Mouse (Mus musculus): ENCODE measurements around the gene Tuba3a. TPM values are rescaled to one million over a fixed set of nuclear protein-coding genes. Genes with fewer than 3 reads are reported as not detected.
"Not testable (repeated sequence)": the region's sequence is repeated elsewhere in the genome, so short reads cannot be mapped to it uniquely, and the experiment has no call there.

Gene Tuba3a
- polyA plus RNA-seq, 1 experiment from 2014 or later, result 0.12 TPM

GRCm38 (mm10) chr6:125317077-125317476, 31.2 kb upstream of the Tuba3a start:
- 0 out of 2 replicates have a peak, but pooled peaks cover under 1% of the 10 kb centered on the region for H3K36me3 ChIP-seq (replicated peaks)
- no peak overlapping the region for H3K4me3 ChIP-seq
- DNase-seq (ENCODE audit: extremely low spot score, low spot score), result no peak
- peaks cover 79% of the 10 kb centered on the region for H3K27me3 ChIP-seq (ENCODE audit: poor library complexity, severe bottlenecking)
- no peaks in the 10 kb centered on the region for H3K9me3 ChIP-seq
- peaks cover 37% of the 10 kb centered on the region for H3K4me1 ChIP-seq
- no peak overlapping the region for H3K27ac ChIP-seq
- WGBS, result 84% methylated on average over 7 of the region's 7 CpGs

DNA sequence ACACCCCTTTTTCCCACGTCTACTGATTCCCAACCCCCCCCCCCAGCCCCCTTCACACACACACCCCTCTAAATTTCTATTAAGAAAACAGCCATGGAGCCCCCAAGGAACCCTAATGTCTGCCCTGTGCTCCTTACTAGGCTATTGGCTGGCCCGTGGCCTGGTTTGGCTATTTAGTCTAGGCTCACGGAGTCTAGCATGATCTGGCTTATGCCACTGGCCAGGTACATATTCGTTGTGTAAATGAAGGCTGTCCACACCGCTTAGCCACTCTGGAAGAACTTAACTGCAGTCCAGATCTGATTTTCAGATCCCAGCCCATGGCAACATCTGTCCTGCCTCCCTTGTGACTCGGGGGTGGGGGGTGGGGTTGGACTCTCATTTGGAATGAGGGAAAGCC, 28.9 kb upstream of the Tuba3a start:
- Histone ChIP-seq H3K4me1 (peaks cover 26% of the 10 kb centered on the region), H3K27me3 (ENCODE audit: poor library complexity, severe bottlenecking) (peaks cover 59% of the 10 kb centered on the region), H3K36me3 (replicated peaks) (0 out of 2 replicates have a peak, but pooled peaks cover 4% of the 10 kb centered on the region), H3K27ac (no peak overlapping the region), H3K4me3 (no peak overlapping the region), H3K9me3 (no peaks in the 10 kb centered on the region)
- WGBS, result 74% methylated on average over 6 of the region's 6 CpGs
- DNase-seq (ENCODE audit: extremely low spot score, low spot score), result no peak

- no peaks in the 10 kb centered on the region for H3K9me3 ChIP-seq
- H3K27ac ChIP-seq, result peak overlapping the region; percentile 91
- H3K4me3 ChIP-seq, result peak overlapping the region; percentile 54
- 55% methylated on average over 7 of the region's 7 CpGs for WGBS
- DNase-seq (ENCODE audit: extremely low spot score, low spot score), result no peak
- peaks cover 53% of the 10 kb centered on the region for H3K27me3 ChIP-seq (ENCODE audit: poor library complexity, severe bottlenecking)
- H3K36me3 ChIP-seq (replicated peaks), result 0 out of 2 replicates have a peak, but pooled peaks cover 4% of the 10 kb centered on the region
- peaks cover 32% of the 10 kb centered on the region for H3K4me1 ChIP-seq
Observed at GRCm38 (mm10) chr6:125314231-125314563, 28.4 kb upstream of the Tuba3a start.

GRCm38 (mm10) chr6:125313546-125314230, 27.8 kb upstream of the Tuba3a start, which contains the start of gene Ltbr:
Gene Ltbr, minus strand, starts transcription at chr6:125313885.
- no peaks in the 10 kb centered on the region for H3K9me3 ChIP-seq
- peak; percentile 63 for DNase-seq (ENCODE audit: extremely low spot score, low spot score)
- WGBS, result 2% methylated on average over 42 of the region's 46 CpGs
- H3K4me3 ChIP-seq, result peak within 1 kb of the TSS; percentile 54
- H3K27ac ChIP-seq, result peak within 1 kb of the TSS; percentile 91
- H3K27me3 ChIP-seq (ENCODE audit: poor library complexity, severe bottlenecking), result peaks cover 48% of the 10 kb centered on the region
- 0 out of 2 replicates have a peak, but pooled peaks cover 4% of the 10 kb centered on the region for H3K36me3 ChIP-seq (replicated peaks)
- peaks cover 37% of the 10 kb centered on the region for H3K4me1 ChIP-seq

DNA sequence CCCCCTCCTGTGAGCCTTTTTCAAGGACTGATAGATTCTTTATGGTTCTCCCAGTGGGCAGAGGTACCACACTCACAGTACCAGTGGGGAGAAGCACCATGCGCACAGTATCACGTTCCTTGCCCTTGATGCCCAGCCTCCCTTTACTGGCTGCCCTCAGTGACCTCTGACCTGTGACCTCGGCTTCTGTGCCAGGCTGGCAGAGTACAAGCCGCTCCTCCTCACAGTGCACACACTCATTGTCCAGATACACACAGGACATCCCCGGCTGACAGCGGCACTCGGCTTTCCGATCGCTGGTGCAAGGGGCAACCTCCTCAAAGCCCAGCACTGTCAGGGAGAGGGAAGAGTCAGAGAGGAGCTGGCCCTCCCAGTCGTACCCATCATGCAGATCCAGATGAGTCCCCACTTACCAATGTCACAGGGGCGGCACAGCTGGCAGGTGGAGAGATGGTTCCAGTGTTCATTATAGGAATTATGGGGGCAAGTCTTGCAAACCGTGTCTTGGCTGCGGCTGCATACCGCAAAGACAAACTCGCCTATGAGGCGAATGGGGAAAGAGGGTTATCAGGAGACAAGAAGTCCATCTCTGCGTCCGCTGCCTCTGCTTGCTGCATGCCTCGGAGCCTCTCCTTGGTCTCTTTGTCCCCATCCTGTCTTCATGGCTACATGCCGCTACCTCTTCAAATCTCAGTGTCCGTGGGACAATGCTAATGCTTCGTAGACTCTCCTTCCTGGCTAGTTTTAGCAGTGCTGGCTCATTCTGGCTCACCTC, 26.9 kb upstream of the Tuba3a start:
- peak overlapping the region; percentile 91 for H3K27ac ChIP-seq
- WGBS, result 74% methylated on average over 22 of the region's 22 CpGs
- DNase-seq (ENCODE audit: extremely low spot score, low spot score), result no peak
- no peaks in the 10 kb centered on the region for H3K9me3 ChIP-seq
- peaks cover 44% of the 10 kb centered on the region for H3K27me3 ChIP-seq (ENCODE audit: poor library complexity, severe bottlenecking)
- H3K4me3 ChIP-seq, result peak overlapping the region; percentile 54
- peaks cover 38% of the 10 kb centered on the region for H3K4me1 ChIP-seq
- 0 out of 2 replicates have a peak, but pooled peaks cover 4% of the 10 kb centered on the region for H3K36me3 ChIP-seq (replicated peaks)

- no peak for DNase-seq (ENCODE audit: extremely low spot score, low spot score)
- peaks cover 44% of the 10 kb centered on the region for H3K27me3 ChIP-seq (ENCODE audit: poor library complexity, severe bottlenecking)
- H3K36me3 ChIP-seq (replicated peaks), result 0 out of 2 replicates have a peak, but pooled peaks cover 4% of the 10 kb centered on the region
- H3K4me1 ChIP-seq, result peaks cover 38% of the 10 kb centered on the region
- WGBS, result 85% methylated on average over 9 of the region's 9 CpGs
- H3K4me3 ChIP-seq, result no peak overlapping the region; the same call in 1 of the 2 replicates
- H3K27ac ChIP-seq, result no peak overlapping the region
- no peaks in the 10 kb centered on the region for H3K9me3 ChIP-seq
Observed at GRCm38 (mm10) chr6:125312171-125312570, 26.3 kb upstream of the Tuba3a start.

- Histone ChIP-seq H3K36me3 (replicated peaks) (peaks cover 12% of the 10 kb centered on the region; the same call in 1 of the 2 replicates), H3K9me3 (no peaks in the 10 kb centered on the region), H3K27ac (0 out of 2 replicates have a peak overlapping the region, but pooled peaks have one; percentile 35), H3K4me1 (peaks cover 35% of the 10 kb centered on the region), H3K27me3 (ENCODE audit: poor library complexity, severe bottlenecking) (peaks cover 27% of the 10 kb centered on the region), H3K4me3 (0 out of 2 replicates have a peak overlapping the region, but pooled peaks have one; percentile 15)
- WGBS, result 24% methylated on average over 5 of the region's 5 CpGs
- no peak for DNase-seq (ENCODE audit: extremely low spot score, low spot score)
Observed at GRCm38 (mm10) chr6:125309406-125309805, 23.6 kb upstream of the Tuba3a start.

GRCm38 (mm10) chr6:125308921-125309320, 23.1 kb upstream of the Tuba3a start:
- Histone ChIP-seq H3K4me1 (peaks cover 30% of the 10 kb centered on the region), H3K27ac (peak overlapping the region; percentile 35; the same call in 1 of the 2 replicates), H3K36me3 (replicated peaks) (peaks cover 12% of the 10 kb centered on the region; the same call in 1 of the 2 replicates), H3K27me3 (ENCODE audit: poor library complexity, severe bottlenecking) (peaks cover 22% of the 10 kb centered on the region), H3K9me3 (no peaks in the 10 kb centered on the region), H3K4me3 (peak overlapping the region; percentile 15; the same call in 1 of the 2 replicates)
- 9% methylated on average over 13 of the region's 13 CpGs for WGBS
- DNase-seq (ENCODE audit: extremely low spot score, low spot score), result peak; percentile 42

- H3K27ac ChIP-seq, result no peak overlapping the region
- H3K4me1 ChIP-seq, result peaks cover 14% of the 10 kb centered on the region
- 89% methylated on average over 5 of the region's 5 CpGs for WGBS
- H3K9me3 ChIP-seq, result no peaks in the 10 kb centered on the region
- H3K27me3 ChIP-seq (ENCODE audit: poor library complexity, severe bottlenecking), result peaks cover 3% of the 10 kb centered on the region; the same call in 1 of the 2 replicates
- H3K36me3 ChIP-seq (replicated peaks), result peaks cover 12% of the 10 kb centered on the region; the same call in 1 of the 2 replicates
- H3K4me3 ChIP-seq, result no peak overlapping the region
- DNase-seq (ENCODE audit: extremely low spot score, low spot score), result no peak
Observed at GRCm38 (mm10) chr6:125307091-125307490, 21.2 kb upstream of the Tuba3a start.

DNA sequence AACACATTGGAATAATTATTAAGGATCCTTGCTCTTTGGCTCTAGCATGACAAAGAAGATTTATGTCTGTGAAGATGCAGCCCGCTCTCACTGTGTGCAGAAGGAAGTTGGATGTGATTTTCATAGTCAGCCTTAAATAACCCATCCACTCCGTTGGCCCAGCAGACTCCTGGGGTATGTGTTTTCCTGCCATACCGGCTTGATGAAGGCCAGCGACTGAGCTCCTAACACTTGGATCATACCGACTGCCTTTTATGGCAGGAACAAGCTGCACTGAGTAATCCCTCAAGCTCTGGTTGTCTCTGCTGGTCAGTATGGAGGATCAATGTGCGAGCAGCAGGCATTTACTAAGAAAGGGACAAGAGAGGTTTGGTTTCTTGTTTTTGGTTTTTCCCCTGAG, 19.6 kb upstream of the Tuba3a start:
- Histone ChIP-seq H3K27ac (no peak overlapping the region), H3K36me3 (replicated peaks) (peaks cover 8% of the 10 kb centered on the region; the same call in 1 of the 2 replicates), H3K4me1 (peaks cover 14% of the 10 kb centered on the region), H3K27me3 (ENCODE audit: poor library complexity, severe bottlenecking) (no peaks in the 10 kb centered on the region), H3K4me3 (no peak overlapping the region), H3K9me3 (no peaks in the 10 kb centered on the region)
- WGBS, result 92% methylated on average over 6 of the region's 6 CpGs
- no peak for DNase-seq (ENCODE audit: extremely low spot score, low spot score)

DNA sequence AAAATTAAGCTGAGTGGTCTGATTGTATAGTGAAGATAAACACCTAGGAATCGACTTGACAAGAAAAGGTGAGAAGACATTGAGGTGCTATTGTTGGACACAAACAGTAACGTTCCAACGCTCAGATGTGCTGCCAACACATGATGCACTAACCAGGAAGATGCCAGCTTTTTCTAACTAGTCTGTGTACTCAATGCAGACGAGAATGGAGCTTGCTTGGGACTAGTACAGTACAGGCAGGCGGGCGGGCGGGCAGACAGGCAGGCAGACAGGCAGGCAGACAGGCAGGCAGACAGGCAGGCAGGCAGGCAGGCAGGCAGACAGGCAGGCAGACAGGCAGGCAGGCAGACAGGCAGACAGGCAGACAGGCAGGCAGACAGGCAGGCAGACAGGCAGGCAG, 18.6 kb upstream of the Tuba3a start:
- H3K4me1 ChIP-seq; H3K27ac ChIP-seq; H3K4me3 ChIP-seq; H3K27me3 ChIP-seq (ENCODE audit: poor library complexity, severe bottlenecking); H3K36me3 ChIP-seq (replicated peaks); H3K9me3 ChIP-seq; DNase-seq (ENCODE audit: extremely low spot score, low spot score): not testable (repeated sequence)
- WGBS, result 88% methylated on average over 7 of the region's 7 CpGs

GRCm38 (mm10) chr6:125303242-125303641, 17.4 kb upstream of the Tuba3a start:
- 87% methylated on average over 4 of the region's 4 CpGs for WGBS
- H3K4me3 ChIP-seq, result no peak overlapping the region
- H3K36me3 ChIP-seq (replicated peaks), result peaks cover 8% of the 10 kb centered on the region; the same call in 1 of the 2 replicates
- no peak overlapping the region for H3K27ac ChIP-seq
- H3K4me1 ChIP-seq, result no peaks in the 10 kb centered on the region
- H3K9me3 ChIP-seq, result no peaks in the 10 kb centered on the region
- no peaks in the 10 kb centered on the region for H3K27me3 ChIP-seq (ENCODE audit: poor library complexity, severe bottlenecking)
- no peak for DNase-seq (ENCODE audit: extremely low spot score, low spot score)

Measured in forebrain, embryonic 10.5 days (tissue).